Mouse (Mus musculus) bone marrow, adult 2 months (tissue): ENCODE results near the gene Bsnd.

Experiments used
- CTCF ChIP-seq: fragments of 200-500 bp; IDR thresholded peaks from 2 replicates; pipeline ENCODE4 v1.5.1; 2011; ENCODE audit warnings: low read length, control low read depth; ENCODE audit not compliant: control insufficient read depth, insufficient read depth
- POLR2A ChIP-seq: fragments of 200-500 bp; IDR thresholded peaks from 2 replicates; pipeline ENCODE4 v1.6.1; 2011; ENCODE audit warnings: low read depth, mild to moderate bottlenecking, control low read depth, low read length, borderline replicate concordance; ENCODE audit not compliant: control insufficient read depth

DNA sequence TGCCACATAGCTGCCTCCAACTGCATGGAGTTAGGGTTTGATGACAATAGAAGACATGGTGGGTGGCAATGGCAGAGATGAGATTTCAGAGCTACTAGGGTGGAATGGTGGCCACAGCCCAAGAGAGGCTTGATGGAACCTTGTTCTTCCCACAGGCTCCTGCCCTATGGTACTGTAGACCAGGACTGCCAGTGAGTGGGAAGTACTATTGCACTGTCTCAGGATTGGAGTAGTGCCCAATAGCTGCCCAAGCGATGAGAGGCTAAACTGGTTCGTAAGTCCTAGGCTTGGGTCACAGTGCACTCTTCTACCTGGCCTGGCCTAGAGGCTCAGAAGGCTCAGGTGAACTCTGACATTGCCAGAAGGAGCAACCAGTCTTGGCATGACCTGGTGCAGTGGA, 32.9 kb upstream of the Bsnd start:
- TF ChIP-seq POLR2A (no peak), CTCF (no peak)
